In the genomic region with DNA sequence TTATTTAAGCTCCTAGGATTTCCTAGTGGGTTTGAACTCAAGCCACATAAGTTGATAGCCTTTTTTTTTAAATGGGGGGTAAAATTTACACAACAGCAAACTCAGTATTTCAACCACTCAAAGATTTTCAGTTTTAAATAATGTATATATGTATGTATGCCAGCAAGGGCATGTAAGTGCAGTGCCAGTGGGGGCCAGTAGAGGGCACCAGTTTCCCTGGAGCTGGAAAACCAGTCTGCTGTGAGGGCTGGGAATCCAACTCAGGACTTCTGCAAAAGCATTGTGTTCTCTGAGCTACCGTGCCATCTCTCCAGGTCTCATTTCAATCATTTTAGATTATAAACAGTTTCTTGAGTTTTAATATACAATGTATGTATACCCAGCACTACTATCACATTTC, we compare ENCODE assay signal across 12 mouse cellular contexts.
DNase-seq lines count a peak whose midpoint lies in the region; ATAC-seq and TF ChIP-seq lines count a peak whose summit lies in the region.
"Had no signal": no experiment of that assay in that cellular context is flagged by ENCODE, and none has a peak within 500 bp of the region (broad histone marks: within the 10 kb centered on the region; RNA-seq: fewer than 3 reads in every experiment).

No protein-coding gene starts in this region.

- no peak overlapping the region for H3K4me3 ChIP-seq in lung, adult 2 months (replicated peaks; ENCODE audit: extremely low read depth, low read depth, low read length)
- H3K4me3 ChIP-seq: embryonic facial prominence, embryonic 12.5 days; limb, embryonic 12.5 days; megakaryocyte, embryonic 14.5 days had no signal

- in situ Hi-C loops in Patski (cut with MboI; ENCODE audit: low pct_unique_long_range_greater_than_20kb) = no loop called here

- CTCF ChIA-PET in Patski (lab: Charles Lee) = no interaction called here

- peaks cover 3% of the 10 kb centered on the region for H3K27me3 ChIP-seq in Patski

- TF ChIP-seq CTCF in lung, adult 2 months (IDR thresholded peaks at IDR 0.05; ENCODE audit: insufficient read depth, low read length) = peak; percentile 48
- peak; percentile 46 for TF ChIP-seq CTCF in Patski (IDR thresholded peaks at IDR 0.05)

- 90% methylated on average over 1 of the region's 1 CpGs for WGBS in lung, adult 2 months

- ATAC-seq in CD4-positive, CD25-positive, alpha-beta regulatory T cell, adult 4 months = no peak
- ATAC-seq in Patski = no peak
- peak; percentile 81 for ATAC-seq in megakaryocyte progenitor cell, adult 5-6 weeks (replicated peaks; ENCODE audit: poor library complexity)

- no peak for TF ChIP-seq POLR2A in lung, adult 2 months (IDR thresholded peaks at IDR 0.05; ENCODE audit: borderline replicate concordance, extremely low read depth, low read depth, low read length)

- DNase-seq in CD4-positive, CD25-positive, alpha-beta regulatory T cell, adult 2 months (ENCODE audit: low read depth, low spot score) = peak; percentile 13
- DNase-seq in lung, adult 2 months = no peak
- DNase-seq in lung, postnatal 25 days (ENCODE audit: low spot score) = no peak
- no peak for DNase-seq in Patski (ENCODE audit: low read depth, low spot score)
- DNase-seq in adrenal gland, postnatal 14 days = no peak
- no peak for DNase-seq in layer of hippocampus, postnatal 10 days (ENCODE audit: low spot score in 2 of 2)
- DNase-seq: cerebellum, adult 11 months had no signal

- POLR2A ChIA-PET in Patski (lab: Charles Lee) = no interaction called here

- no peaks in the 10 kb centered on the region for H3K4me1 ChIP-seq in lung, adult 2 months (ENCODE audit: control insufficient read depth, insufficient read depth, low read length)
- H3K4me1 ChIP-seq: limb, embryonic 12.5 days; megakaryocyte, embryonic 14.5 days had no signal
